Mouse (Mus musculus) liver, embryonic 14.5 days (tissue): ENCODE data around the gene Vav1. TPM values are rescaled to one million over a fixed set of nuclear protein-coding genes. Genes with fewer than 3 reads are reported as not detected.

ENCODE experiments used
- ATAC-seq: fragments of 200-750 bp; cut with Nextera tagmentation; 2 replicates; pipeline ENCODE4 v1.8.0; 2017; ENCODE audit warnings: moderate number of reproducible peaks, mild to moderate bottlenecking, moderate library complexity; ENCODE audit not compliant: insufficient read depth
- DNase-seq, 3 experiments: peaks; one replicate each; pipeline ENCODE4 v3.0.0-alpha.2; 2012 to 2013; ENCODE audit warnings: low read depth in 3 of 3, low spot score in 3 of 3
- H3K27ac ChIP-seq: fragments of 300-500 bp; sonication (generic); 2 replicates; pipeline ENCODE4 v1.5.1; 2014; ENCODE audit warnings: moderate library complexity, mild to moderate bottlenecking, control low read depth, inconsistent platforms
- H3K27me3 ChIP-seq: fragments of 300-500 bp; sonication (generic); 2 replicates; pipeline ENCODE4 v1.6.1; 2014; ENCODE audit warnings: mild to moderate bottlenecking, low read length, moderate library complexity; ENCODE audit not compliant: control insufficient read depth, insufficient read depth
- H3K36me3 ChIP-seq: fragments of 300-500 bp; sonication (generic); replicated peaks from 2 replicates; pipeline ENCODE4 v1.6.1; 2014; ENCODE audit warnings: low read depth; ENCODE audit not compliant: control insufficient read depth, insufficient read depth
- H3K4me1 ChIP-seq, 2 experiments: fragments of 200-500 bp in 1 of 2; fragments of 300-500 bp in 1 of 2; sonication (generic) in 1 of 2; replicated peaks; 2 replicates each; pipeline ENCODE4 v1.6.1; 2012 to 2014; ENCODE audit warnings: antibody characterized with exemption in 1 of 2, inconsistent platforms in 1 of 2, low read length in 1 of 2; ENCODE audit not compliant: control insufficient read depth in 2 of 2, insufficient read depth in 2 of 2
- H3K4me2 ChIP-seq: fragments of 300-500 bp; sonication (generic); 2 replicates; pipeline ENCODE4 v1.6.1; 2014; ENCODE audit warnings: low read depth, mild to moderate bottlenecking, control low read depth, moderate library complexity
- H3K4me3 ChIP-seq, 2 experiments: fragments of 200-500 bp in 1 of 2; fragments of 300-500 bp in 1 of 2; sonication (generic) in 1 of 2; 2 replicates each; pipeline ENCODE4 v1.5.1; 2012 to 2014; ENCODE audit warnings: low read depth in 2 of 2, low read length in 2 of 2, mild to moderate bottlenecking in 2 of 2, control low read depth in 1 of 2, inconsistent platforms in 1 of 2, moderate library complexity in 1 of 2; ENCODE audit not compliant: insufficient read depth in 1 of 2
- H3K9ac ChIP-seq: fragments of 300-500 bp; sonication (generic); replicated peaks from 2 replicates; pipeline ENCODE4 v1.6.1; 2014; ENCODE audit warnings: mild to moderate bottlenecking, control low read depth, moderate library complexity
- H3K9me3 ChIP-seq: fragments of 300-500 bp; sonication (generic); 2 replicates; pipeline ENCODE4 v1.6.1; 2016; ENCODE audit warnings: low read length, mixed read lengths; ENCODE audit not compliant: control insufficient read depth
- CTCF ChIP-seq: IDR thresholded peaks from 2 replicates; pipeline ENCODE4 v1.5.1; 2016; ENCODE audit warnings: antibody characterized with exemption, low read depth, control low read depth
- EP300 ChIP-seq: IDR thresholded peaks from 2 replicates; pipeline ENCODE4 v1.6.1; 2016; ENCODE audit warnings: antibody characterized with exemption, low read depth
- WGBS: fragments of 180-500 bp; shearing (Covaris S2); extraction: QIAGEN DNeasy Blood & Tissue Kit; methylation state at CpG from one replicate; pipeline ENCODE4 v1.1.7; 2014; ENCODE audit not compliant: insufficient replicate concordance; 5-methylcytosine and 5-hydroxymethylcytosine counted together
- polyA plus RNA-seq, 2 experiments: library from polyadenylated mRNA; depleted of rRNA in 1 of 2; stranded (reverse) in 1 of 2; unstranded in 1 of 2; fragments of >200 nt; fragmentation: Nextera tagmentation in 1 of 2; extraction: Ambion mirVana in 1 of 2; gene quantifications; 2 replicates each; pipeline versions ENCODE4 v1.2.1 to v1.2.3; 2012 to 2014

Vav1 gene
- polyA plus RNA-seq, 2 experiments: 6.9 to 11.0 TPM

- ATAC-seq (peak; percentile 37; the same call in 1 of the 2 replicates), DNase-seq (no peak)
- WGBS: 14% methylated on average over 6 of the region's 6 CpGs
These were observed 68.1 kb downstream of the Vav1 start for GRCm38 (mm10) chr17:57347017-57347416.

GRCm38 (mm10) chr17:57347781-57348180 is 68.9 kb downstream of the Vav1 start:
- Histone ChIP-seq H3K36me3 (no peaks in the 10 kb centered on the region), H3K27me3 (no peaks in the 10 kb centered on the region), H3K4me2 (no peak overlapping the region), H3K9me3 (no peaks in the 10 kb centered on the region), H3K27ac (no peak overlapping the region), H3K4me3 (no peak overlapping the region), H3K9ac (no peak overlapping the region), H3K4me1 (no peaks in the 10 kb centered on the region)
- TF ChIP-seq EP300 (no peak), CTCF (no peak)
- 57% methylated on average over 2 of the region's 2 CpGs for WGBS
- ATAC-seq (no peak), DNase-seq (no peak)

More at GRCm38 (mm10) chr17:57347017-57347416, 68.1 kb downstream of the Vav1 start:
- H3K9ac ChIP-seq: no peak overlapping the region
- H3K4me3 ChIP-seq: no peak overlapping the region
- no peaks in the 10 kb centered on the region for H3K36me3 ChIP-seq
- H3K9me3 ChIP-seq: no peaks in the 10 kb centered on the region
- no peak overlapping the region for H3K4me2 ChIP-seq
- no peaks in the 10 kb centered on the region for H3K4me1 ChIP-seq
- no peaks in the 10 kb centered on the region for H3K27me3 ChIP-seq
- no peak overlapping the region for H3K27ac ChIP-seq
- TF ChIP-seq CTCF: no peak
- no peak for TF ChIP-seq EP300

GRCm38 (mm10) chr17:57349067-57349466 is 70.2 kb downstream of the Vav1 start:
- no peak overlapping the region for H3K4me3 ChIP-seq
- H3K27ac ChIP-seq: no peak overlapping the region
- H3K36me3 ChIP-seq: no peaks in the 10 kb centered on the region
- H3K4me2 ChIP-seq: no peak overlapping the region
- 64% methylated on average over 5 of the region's 5 CpGs for WGBS
- H3K9me3 ChIP-seq: no peaks in the 10 kb centered on the region
- DNase-seq (no peak), ATAC-seq (no peak)
- no peak overlapping the region for H3K9ac ChIP-seq
- H3K27me3 ChIP-seq: no peaks in the 10 kb centered on the region
- TF ChIP-seq CTCF (no peak), EP300 (no peak)
- no peaks in the 10 kb centered on the region for H3K4me1 ChIP-seq

- Histone ChIP-seq H3K27me3 (no peaks in the 10 kb centered on the region), H3K4me2 (no peak overlapping the region), H3K9ac (no peak overlapping the region), H3K4me3 (no peak overlapping the region), H3K36me3 (no peaks in the 10 kb centered on the region), H3K4me1 (no peaks in the 10 kb centered on the region), H3K27ac (no peak overlapping the region), H3K9me3 (no peaks in the 10 kb centered on the region)
- TF ChIP-seq CTCF (no peak), EP300 (no peak)
- DNase-seq (no peak), ATAC-seq (no peak)
- WGBS: 61% methylated on average over 5 of the region's 5 CpGs
These were observed 71.3 kb downstream of the Vav1 start for GRCm38 (mm10) chr17:57350212-57350611.

- Histone ChIP-seq H3K4me2 (no peak overlapping the region), H3K9me3 (no peaks in the 10 kb centered on the region), H3K4me3 (no peak overlapping the region), H3K27me3 (no peaks in the 10 kb centered on the region), H3K36me3 (no peaks in the 10 kb centered on the region), H3K4me1 (no peaks in the 10 kb centered on the region), H3K27ac (no peak overlapping the region), H3K9ac (no peak overlapping the region)
- no peak for ATAC-seq
- WGBS: 80% methylated on average over 9 of the region's 9 CpGs
- DNase-seq: no peak
- no peak for TF ChIP-seq EP300
- TF ChIP-seq CTCF: no peak
These were observed 72.2 kb downstream of the Vav1 start for GRCm38 (mm10) chr17:57351107-57351506.
